8 mouse cellular contexts compared by ENCODE assay signal in genomic region chr17:30635367-30635766, GRCm38 (mm10). TPM values are rescaled to one million over a fixed set of nuclear protein-coding genes. Genes with fewer than 3 reads are reported as not detected.
DNase-seq lines count a peak whose midpoint lies in the region; ATAC-seq lines count a peak whose summit lies in the region.

No protein-coding gene starts in this region.

- H3K4me3 ChIP-seq in forebrain, embryonic 11.5 days (ENCODE audit: low read depth, low read length): no peak overlapping the region
- H3K4me3 ChIP-seq in forebrain, embryonic 15.5 days: no peak overlapping the region
- peak overlapping the region; percentile 39 for H3K4me3 ChIP-seq in heart, embryonic 12.5 days
- H3K4me3 ChIP-seq in stomach, embryonic 16.5 days (replicated peaks; ENCODE audit: low read length): peak overlapping the region; percentile 37

- WGBS in forebrain, embryonic 11.5 days: 24% methylated on average over 14 of the region's 17 CpGs
- WGBS in forebrain, embryonic 15.5 days: 21% methylated on average over 17 of the region's 17 CpGs
- 17% methylated on average over 15 of the region's 17 CpGs for WGBS in heart, embryonic 12.5 days
- 21% methylated on average over 17 of the region's 17 CpGs for WGBS in stomach, embryonic 16.5 days

- no peak overlapping the region for H3K4me2 ChIP-seq in forebrain, embryonic 11.5 days (ENCODE audit: low read depth, low read length, severe bottlenecking)
- no peak overlapping the region for H3K4me2 ChIP-seq in forebrain, embryonic 15.5 days (replicated peaks)
- peak overlapping the region; percentile 65 for H3K4me2 ChIP-seq in heart, embryonic 12.5 days
- H3K4me2 ChIP-seq in stomach, embryonic 16.5 days (ENCODE audit: low read depth, low read length): peak overlapping the region; percentile 31; the same call in 1 of the 2 replicates

- H3K36me3 ChIP-seq in forebrain, embryonic 11.5 days (ENCODE audit: control insufficient read depth, insufficient read depth, low read length): no peaks in the 10 kb centered on the region
- H3K36me3 ChIP-seq in forebrain, embryonic 15.5 days: no peaks in the 10 kb centered on the region
- no peaks in the 10 kb centered on the region for H3K36me3 ChIP-seq in heart, embryonic 12.5 days
- H3K36me3 ChIP-seq in stomach, embryonic 16.5 days (ENCODE audit: control insufficient read depth, insufficient read depth, low read length): no peaks in the 10 kb centered on the region

- H3K9me3 ChIP-seq in forebrain, embryonic 11.5 days (ENCODE audit: control insufficient read depth, low read length): no peaks in the 10 kb centered on the region
- H3K9me3 ChIP-seq in forebrain, embryonic 15.5 days: no peaks in the 10 kb centered on the region
- no peaks in the 10 kb centered on the region for H3K9me3 ChIP-seq in heart, embryonic 12.5 days (replicated peaks)
- H3K9me3 ChIP-seq in stomach, embryonic 16.5 days (replicated peaks; ENCODE audit: control insufficient read depth, low read length): no peaks in the 10 kb centered on the region

- no peak overlapping the region for H3K27ac ChIP-seq in forebrain, embryonic 11.5 days (ENCODE audit: low read depth, low read length)
- H3K27ac ChIP-seq in forebrain, embryonic 15.5 days (replicated peaks): no peak overlapping the region
- H3K27ac ChIP-seq in heart, embryonic 12.5 days (ENCODE audit: poor library complexity, severe bottlenecking): no peak overlapping the region
- no peak overlapping the region for H3K27ac ChIP-seq in stomach, embryonic 16.5 days (ENCODE audit: low read length)

- H3K9ac ChIP-seq in forebrain, embryonic 11.5 days (ENCODE audit: low read length): no peak overlapping the region
- no peak overlapping the region for H3K9ac ChIP-seq in forebrain, embryonic 15.5 days (replicated peaks)
- peak overlapping the region; percentile 60; the same call in 1 of the 2 replicates for H3K9ac ChIP-seq in heart, embryonic 12.5 days
- peak overlapping the region; percentile 17; the same call in 1 of the 2 replicates for H3K9ac ChIP-seq in stomach, embryonic 16.5 days (ENCODE audit: low read length)

- peak; percentile 80 for DNase-seq in forebrain, embryonic 11.5 days (ENCODE audit: low spot score)
- DNase-seq in ES-CJ7 (ENCODE audit: low read depth, low spot score) (peak; percentile 94), liver (peak; percentile 69)
- DNase-seq in left cerebral cortex, adult 18-20 months (ENCODE audit: low spot score in 2 of 2): no peak

- H3K27me3 ChIP-seq in forebrain, embryonic 11.5 days (ENCODE audit: control insufficient read depth, insufficient read depth, low read length): no peaks in the 10 kb centered on the region
- H3K27me3 ChIP-seq in forebrain, embryonic 15.5 days: no peaks in the 10 kb centered on the region
- H3K27me3 ChIP-seq in heart, embryonic 12.5 days (replicated peaks): no peaks in the 10 kb centered on the region
- H3K27me3 ChIP-seq in stomach, embryonic 16.5 days (ENCODE audit: control insufficient read depth, insufficient read depth, low read length): no peaks in the 10 kb centered on the region

- H3K4me1 ChIP-seq in forebrain, embryonic 11.5 days (replicated peaks; ENCODE audit: control insufficient read depth, insufficient read depth, low read length): no peaks in the 10 kb centered on the region
- H3K4me1 ChIP-seq in forebrain, embryonic 15.5 days: no peaks in the 10 kb centered on the region
- peaks cover 13% of the 10 kb centered on the region; the same call in 1 of the 2 replicates for H3K4me1 ChIP-seq in heart, embryonic 12.5 days (replicated peaks)
- H3K4me1 ChIP-seq in stomach, embryonic 16.5 days (ENCODE audit: control insufficient read depth, insufficient read depth, low read length): no peaks in the 10 kb centered on the region

- no peak for ATAC-seq in forebrain, embryonic 11.5 days (replicated peaks; ENCODE audit: low FRiP score)
- ATAC-seq in forebrain, embryonic 15.5 days (replicated peaks): no peak
- ATAC-seq in heart, embryonic 12.5 days (ENCODE audit: insufficient number of reproducible peaks, low FRiP score): peak; percentile 42; the same call in 1 of the 2 replicates
- ATAC-seq in stomach, embryonic 16.5 days (ENCODE audit: insufficient read depth, low FRiP score): 0 out of 2 replicates have a peak, but pooled peaks have one; percentile 29
- ATAC-seq in cerebellum, adult (ENCODE audit: insufficient number of reproducible peaks, low FRiP score, low TSS enrichment): no peak

RNA-seq across cellular contexts. Expression of gene Glo1, which starts 8.7 kb away (rescaled TPM):
- polyA plus RNA-seq in forebrain, embryonic 11.5 days (2014; fragmentation: Nextera tagmentation; extraction: Ambion mirVana): 264 and 288 TPM in 2 replicates
- 163 and 174 TPM in 2 replicates for polyA plus RNA-seq in forebrain, embryonic 15.5 days (2015; fragmentation: Nextera tagmentation; extraction: Ambion mirVana)
- polyA plus RNA-seq in heart, embryonic 12.5 days (2016; fragmentation: Nextera tagmentation; extraction: Ambion mirVana): 232 and 236 TPM in 2 replicates
- 212 and 224 TPM in 2 replicates for polyA plus RNA-seq in stomach, embryonic 16.5 days (2015; fragmentation: Nextera tagmentation; extraction: Ambion mirVana)
- 100 to 1,000 TPM; 155 to 156 TPM for total RNA-seq in left cerebral cortex, adult 18-20 months (2021)

RNA-seq across cellular contexts. Expression of gene Dnah8, which starts 11.2 kb away (rescaled TPM):
- 0.76 and 2.5 TPM in 2 replicates for polyA plus RNA-seq in forebrain, embryonic 11.5 days (2014; fragmentation: Nextera tagmentation; extraction: Ambion mirVana)
- 0.83 and 1.5 TPM in 2 replicates for polyA plus RNA-seq in forebrain, embryonic 15.5 days (2015; fragmentation: Nextera tagmentation; extraction: Ambion mirVana)
- polyA plus RNA-seq in heart, embryonic 12.5 days (2016; fragmentation: Nextera tagmentation; extraction: Ambion mirVana): 2.1 and 2.2 TPM in 2 replicates
- polyA plus RNA-seq in stomach, embryonic 16.5 days (2015; fragmentation: Nextera tagmentation; extraction: Ambion mirVana): 1.0 and 1.7 TPM in 2 replicates
- 1 to 10 TPM in 1 of 2 experiments, under 1 TPM in 1; 0.46 to 1.6 TPM for total RNA-seq in left cerebral cortex, adult 18-20 months (2021)

RNA-seq across cellular contexts. Expression of gene Btbd9, which starts 59.1 kb away (rescaled TPM):
- 63.4 and 63.9 TPM in 2 replicates for polyA plus RNA-seq in forebrain, embryonic 11.5 days (2014; fragmentation: Nextera tagmentation; extraction: Ambion mirVana)
- polyA plus RNA-seq in forebrain, embryonic 15.5 days (2015; fragmentation: Nextera tagmentation; extraction: Ambion mirVana): 141 and 146 TPM in 2 replicates
- polyA plus RNA-seq in heart, embryonic 12.5 days (2016; fragmentation: Nextera tagmentation; extraction: Ambion mirVana): 41.3 and 42.0 TPM in 2 replicates
- 51.6 and 52.0 TPM in 2 replicates for polyA plus RNA-seq in stomach, embryonic 16.5 days (2015; fragmentation: Nextera tagmentation; extraction: Ambion mirVana)
- 100 to 1,000 TPM; 100 to 101 TPM for total RNA-seq in left cerebral cortex, adult 18-20 months (2021)

Comparison
In these comparisons a context has a peak if more than half of its experiments do, and no peak if none do; other contexts are left out.
1. ATAC-seq: peak in heart, embryonic 12.5 days (single experiment) and stomach, embryonic 16.5 days (single experiment); none in forebrain, embryonic 11.5 days (single experiment), forebrain, embryonic 15.5 days (single experiment) and cerebellum, adult (single experiment).
2. DNase-seq: peak in forebrain, embryonic 11.5 days (single experiment), ES-CJ7 (single experiment) and liver (single experiment); none in left cerebral cortex, adult 18-20 months (0 of 2).
3. H3K4me2 ChIP-seq: peak in heart, embryonic 12.5 days (single experiment) and stomach, embryonic 16.5 days (single experiment); none in forebrain, embryonic 11.5 days (single experiment) and forebrain, embryonic 15.5 days (single experiment).
4. H3K4me3 ChIP-seq: peak in heart, embryonic 12.5 days (single experiment) and stomach, embryonic 16.5 days (single experiment); none in forebrain, embryonic 11.5 days (single experiment) and forebrain, embryonic 15.5 days (single experiment).
5. H3K9ac ChIP-seq: peak in heart, embryonic 12.5 days (single experiment) and stomach, embryonic 16.5 days (single experiment); none in forebrain, embryonic 11.5 days (single experiment) and forebrain, embryonic 15.5 days (single experiment).